Mouse (Mus musculus): ENCODE results near the gene Phkg2. TPM values are rescaled to one million over a fixed set of nuclear protein-coding genes. Genes with fewer than 3 reads are reported as not detected.
A peak's percentile ranks its signal among the peaks of the same experiment; 100 is the strongest.

Gene Phkg2
- polyA plus RNA-seq, 1 experiment from 2014 or later = 69.6 TPM

DNA sequence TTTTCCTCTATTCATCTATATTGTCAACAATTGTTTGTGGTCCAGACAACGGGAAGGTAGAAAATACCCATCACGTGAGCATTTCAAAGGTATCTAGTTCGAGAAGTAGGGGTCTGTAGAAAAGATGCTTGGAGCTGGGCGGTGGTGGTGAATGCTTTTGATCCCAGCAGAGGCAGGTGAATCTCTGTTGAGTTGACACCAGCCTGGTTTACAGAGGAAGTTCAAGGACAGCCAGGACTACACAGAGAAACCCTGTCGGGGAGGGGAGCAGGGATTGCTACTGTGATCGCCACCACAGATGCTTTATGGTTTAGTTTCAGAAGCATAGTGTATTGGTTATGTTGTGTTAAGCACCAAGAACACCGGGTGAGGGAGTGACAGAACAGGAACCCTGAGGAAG, 975 bp downstream of the Phkg2 start:
- WGBS = 23% methylated on average over 7 of the region's 7 CpGs
- H3K9me3 ChIP-seq (ENCODE audit: control insufficient read depth, low read length) = no peaks in the 10 kb centered on the region
- H3K27ac ChIP-seq (ENCODE audit: low read depth, low read length) = no peak overlapping the region
- H3K4me1 ChIP-seq (ENCODE audit: control insufficient read depth, insufficient read depth, low read length) = peaks cover 17% of the 10 kb centered on the region
- peaks cover 5% of the 10 kb centered on the region; the same call in 1 of the 2 replicates for H3K36me3 ChIP-seq (ENCODE audit: control insufficient read depth, insufficient read depth, low read length)
- peak overlapping the region; percentile 63 for H3K4me3 ChIP-seq (ENCODE audit: low read depth, low read length)
- peak overlapping the region; percentile 87 for H3K4me2 ChIP-seq (ENCODE audit: low read depth, low read length)
- ATAC-seq (ENCODE audit: low read depth) = no peak
- H3K27me3 ChIP-seq (ENCODE audit: control insufficient read depth, insufficient read depth, low read length) = no peaks in the 10 kb centered on the region
- H3K9ac ChIP-seq (replicated peaks; ENCODE audit: low read depth, low read length) = peak overlapping the region; percentile 61; the same call in 1 of the 2 replicates

DNA sequence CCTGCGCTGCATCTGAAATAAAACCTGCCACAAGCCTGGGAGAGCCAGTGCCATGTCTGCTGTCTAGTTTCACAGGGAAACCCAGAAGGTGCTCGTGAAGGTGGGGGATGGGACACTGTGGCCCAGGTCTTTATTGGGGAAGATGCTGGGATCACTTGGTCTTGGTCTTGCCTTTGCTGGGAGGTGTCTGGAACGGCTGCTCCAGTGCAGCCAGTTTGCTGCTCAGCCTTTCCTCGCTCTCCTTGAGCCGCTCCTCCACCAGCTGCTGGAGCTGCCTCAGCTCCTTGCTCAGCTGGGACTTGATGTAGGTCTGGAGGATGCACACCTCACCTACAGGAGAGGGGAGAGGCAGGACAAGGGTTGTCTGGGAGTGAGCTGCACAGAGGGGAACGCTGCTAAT, 10.1 kb downstream of the Phkg2 start:
- peaks cover 8% of the 10 kb centered on the region for H3K4me1 ChIP-seq (ENCODE audit: control insufficient read depth, insufficient read depth, low read length)
- H3K9ac ChIP-seq (replicated peaks; ENCODE audit: low read depth, low read length) = no peak overlapping the region
- ATAC-seq (ENCODE audit: low read depth) = no peak
- H3K4me3 ChIP-seq (ENCODE audit: low read depth, low read length) = no peak overlapping the region
- H3K4me2 ChIP-seq (ENCODE audit: low read depth, low read length) = no peak overlapping the region
- H3K27ac ChIP-seq (ENCODE audit: low read depth, low read length) = no peak overlapping the region
- no peaks in the 10 kb centered on the region for H3K9me3 ChIP-seq (ENCODE audit: control insufficient read depth, low read length)
- peaks cover 28% of the 10 kb centered on the region for H3K36me3 ChIP-seq (ENCODE audit: control insufficient read depth, insufficient read depth, low read length)
- no peaks in the 10 kb centered on the region for H3K27me3 ChIP-seq (ENCODE audit: control insufficient read depth, insufficient read depth, low read length)
- 95% methylated on average over 6 of the region's 6 CpGs for WGBS

DNA sequence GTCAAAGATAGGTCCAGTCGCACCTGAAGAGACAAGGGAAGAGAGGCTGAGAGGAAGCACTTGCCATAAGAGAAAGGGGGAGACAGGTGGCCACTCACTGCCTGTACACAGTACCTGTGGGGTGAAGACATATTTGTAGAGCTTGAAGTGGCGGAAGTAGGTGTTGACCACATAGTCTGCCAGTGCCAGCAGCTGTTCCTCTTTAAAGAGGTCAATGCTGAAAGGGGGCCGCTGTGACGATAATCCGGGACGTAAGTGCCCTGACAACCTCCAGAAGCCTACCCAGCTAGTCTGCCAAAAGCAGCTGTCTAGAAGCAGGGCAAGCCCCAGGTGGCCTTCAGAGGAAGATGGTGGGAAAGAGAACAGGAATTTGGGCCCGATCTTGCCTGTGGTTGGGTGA, 11.9 kb downstream of the Phkg2 start:
- ATAC-seq (ENCODE audit: low read depth) = no peak
- peaks cover 15% of the 10 kb centered on the region for H3K4me1 ChIP-seq (ENCODE audit: control insufficient read depth, insufficient read depth, low read length)
- no peak overlapping the region for H3K9ac ChIP-seq (replicated peaks; ENCODE audit: low read depth, low read length)
- 84% methylated on average over 7 of the region's 7 CpGs for WGBS
- no peaks in the 10 kb centered on the region for H3K9me3 ChIP-seq (ENCODE audit: control insufficient read depth, low read length)
- no peak overlapping the region for H3K27ac ChIP-seq (ENCODE audit: low read depth, low read length)
- no peaks in the 10 kb centered on the region for H3K27me3 ChIP-seq (ENCODE audit: control insufficient read depth, insufficient read depth, low read length)
- no peak overlapping the region for H3K4me2 ChIP-seq (ENCODE audit: low read depth, low read length)
- H3K4me3 ChIP-seq (ENCODE audit: low read depth, low read length) = no peak overlapping the region
- H3K36me3 ChIP-seq (ENCODE audit: control insufficient read depth, insufficient read depth, low read length) = peaks cover 28% of the 10 kb centered on the region

DNA sequence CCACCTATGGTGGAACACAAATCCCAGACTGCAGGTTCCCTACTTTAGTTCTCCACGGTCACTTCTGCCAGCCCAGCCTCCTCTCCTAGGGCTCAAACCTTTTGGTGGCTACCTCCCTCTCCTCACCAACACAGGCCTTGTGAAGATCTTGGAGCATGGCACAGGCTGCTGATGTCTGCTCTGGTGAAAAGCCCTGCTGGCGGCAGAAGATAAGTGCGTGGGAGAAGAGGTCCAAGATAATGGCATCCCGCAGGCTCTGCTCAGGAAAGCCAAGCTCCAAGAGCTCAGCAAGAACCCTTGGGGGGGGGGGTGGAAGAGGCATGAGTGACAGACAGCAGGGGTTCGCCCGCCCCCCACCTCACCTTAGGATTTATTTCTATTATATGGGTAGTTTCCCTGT, 13.0 kb downstream of the Phkg2 start:
- ATAC-seq (ENCODE audit: low read depth) = no peak
- H3K27ac ChIP-seq (ENCODE audit: low read depth, low read length) = no peak overlapping the region
- H3K4me1 ChIP-seq (ENCODE audit: control insufficient read depth, insufficient read depth, low read length) = peaks cover 15% of the 10 kb centered on the region
- no peak overlapping the region for H3K4me3 ChIP-seq (ENCODE audit: low read depth, low read length)
- no peak overlapping the region for H3K9ac ChIP-seq (replicated peaks; ENCODE audit: low read depth, low read length)
- peaks cover 28% of the 10 kb centered on the region for H3K36me3 ChIP-seq (ENCODE audit: control insufficient read depth, insufficient read depth, low read length)
- H3K27me3 ChIP-seq (ENCODE audit: control insufficient read depth, insufficient read depth, low read length) = no peaks in the 10 kb centered on the region
- no peaks in the 10 kb centered on the region for H3K9me3 ChIP-seq (ENCODE audit: control insufficient read depth, low read length)
- over 99% methylated on average over 6 of the region's 6 CpGs for WGBS
- H3K4me2 ChIP-seq (ENCODE audit: low read depth, low read length) = no peak overlapping the region

DNA sequence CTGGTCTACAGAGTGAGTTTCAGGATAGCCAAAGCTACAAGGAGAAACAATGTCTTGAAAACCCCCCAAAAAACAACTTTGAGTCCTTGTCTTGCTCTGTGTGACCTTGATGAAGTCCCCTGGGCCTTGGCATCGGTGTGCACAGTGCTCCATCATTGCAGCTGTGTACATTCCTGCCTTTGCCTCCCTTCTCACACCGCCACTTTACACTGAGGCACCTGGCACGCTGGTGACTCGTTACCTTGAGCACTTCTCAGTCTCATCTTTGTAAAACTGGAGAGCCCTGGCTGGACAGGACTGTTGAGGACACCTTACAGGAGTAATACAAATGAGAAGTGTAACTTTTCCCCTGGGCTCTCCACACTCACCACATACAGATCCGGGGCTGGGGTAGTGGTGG, 14.1 kb downstream of the Phkg2 start:
- Histone ChIP-seq H3K4me2 (ENCODE audit: low read depth, low read length) (peak overlapping the region; percentile 52), H3K9me3 (ENCODE audit: control insufficient read depth, low read length) (no peaks in the 10 kb centered on the region), H3K4me1 (ENCODE audit: control insufficient read depth, insufficient read depth, low read length) (peaks cover 15% of the 10 kb centered on the region), H3K27ac (ENCODE audit: low read depth, low read length) (no peak overlapping the region), H3K27me3 (ENCODE audit: control insufficient read depth, insufficient read depth, low read length) (no peaks in the 10 kb centered on the region), H3K4me3 (ENCODE audit: low read depth, low read length) (no peak overlapping the region; the same call in 1 of the 2 replicates), H3K9ac (replicated peaks; ENCODE audit: low read depth, low read length) (no peak overlapping the region), H3K36me3 (ENCODE audit: control insufficient read depth, insufficient read depth, low read length) (peaks cover 33% of the 10 kb centered on the region)
- WGBS = 71% methylated on average over 5 of the region's 5 CpGs
- ATAC-seq (ENCODE audit: low read depth) = no peak

DNA sequence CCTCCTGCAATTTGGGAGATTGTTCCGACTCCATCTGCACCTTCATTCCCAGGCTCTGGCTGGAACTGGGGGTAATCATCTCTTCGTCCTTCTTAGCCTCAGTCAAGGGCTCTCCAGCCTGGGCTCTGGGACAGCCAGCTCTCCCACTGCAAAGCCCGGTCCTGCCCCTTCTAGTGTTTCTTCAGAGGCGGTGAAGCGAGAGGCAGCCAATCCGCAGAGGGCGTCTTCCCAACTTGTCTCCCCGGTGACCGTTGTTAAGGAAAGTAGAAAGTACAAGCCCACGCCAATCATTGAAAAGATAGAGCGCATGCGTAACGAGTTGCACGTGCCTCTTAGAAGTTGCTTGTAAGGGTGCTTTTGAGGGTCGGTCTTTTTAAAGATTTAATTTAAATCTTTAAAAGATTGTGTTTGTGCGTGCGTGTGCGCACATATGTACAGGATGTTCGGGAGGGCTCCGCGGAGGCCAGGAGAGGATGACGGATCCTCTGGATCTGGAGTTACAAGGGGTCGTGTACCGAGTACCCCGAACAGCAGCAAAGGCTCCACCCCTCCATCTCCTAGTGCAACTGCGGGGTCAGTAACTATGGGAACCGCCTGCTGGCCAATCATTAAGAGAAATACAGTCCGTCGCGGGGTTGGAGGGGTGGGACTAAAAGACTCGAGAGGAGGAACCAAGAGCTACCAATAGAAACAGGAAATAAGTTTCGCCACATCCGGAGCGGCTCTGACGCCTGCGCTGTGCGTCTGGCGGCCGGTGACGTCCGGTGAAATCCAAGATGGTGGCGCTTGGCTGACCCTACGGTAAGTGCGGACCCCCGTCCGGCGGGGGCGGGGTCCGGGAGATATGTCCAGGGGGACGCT, 15.1 kb downstream of the Phkg2 start, which contains the start of the genes Ccdc189 and Rnf40:
Gene Ccdc189 (minus strand): TSS at position 585 of the 861 bp plus-strand sequence.
Gene Rnf40 (plus strand): TSS at position 757 of the 861 bp plus-strand sequence.
- Histone ChIP-seq H3K4me1 (ENCODE audit: control insufficient read depth, insufficient read depth, low read length) (peaks cover 15% of the 10 kb centered on the region), H3K4me2 (ENCODE audit: low read depth, low read length) (peak within 1 kb of the TSS; percentile 87), H3K36me3 (ENCODE audit: control insufficient read depth, insufficient read depth, low read length) (peaks cover 32% of the 10 kb centered on the region), H3K27ac (ENCODE audit: low read depth, low read length) (peak within 1 kb of the TSS; percentile 36), H3K27me3 (ENCODE audit: control insufficient read depth, insufficient read depth, low read length) (no peaks in the 10 kb centered on the region), H3K4me3 (ENCODE audit: low read depth, low read length) (peak within 1 kb of the TSS; percentile 89), H3K9me3 (ENCODE audit: control insufficient read depth, low read length) (no peaks in the 10 kb centered on the region), H3K9ac (replicated peaks; ENCODE audit: low read depth, low read length) (peak within 1 kb of the TSS; percentile 67)
- ATAC-seq (ENCODE audit: low read depth) = peak; percentile 97
- WGBS = under 1% methylated on average over 50 of the region's 50 CpGs

DNA sequence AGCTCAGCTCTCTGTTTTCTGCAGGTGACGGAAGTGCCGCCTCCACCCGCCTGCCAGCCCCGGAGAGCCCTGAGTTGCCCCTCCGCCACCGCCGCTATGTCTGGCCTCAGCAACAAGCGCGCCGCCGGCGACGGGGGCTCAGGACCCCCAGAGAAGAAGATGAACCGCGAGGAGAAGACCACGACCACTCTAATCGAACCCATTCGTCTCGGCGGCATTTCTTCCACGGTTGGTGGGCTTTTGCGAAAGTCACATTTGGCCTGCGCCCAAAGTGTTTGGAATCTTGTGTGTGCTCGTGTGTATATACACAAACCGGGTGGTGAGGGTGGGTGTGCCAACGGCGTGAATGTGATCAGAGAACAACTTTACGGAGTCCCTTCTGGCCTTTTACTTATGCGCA, 15.8 kb downstream of the Phkg2 start:
- Histone ChIP-seq H3K4me1 (ENCODE audit: control insufficient read depth, insufficient read depth, low read length) (peaks cover 15% of the 10 kb centered on the region), H3K9ac (replicated peaks; ENCODE audit: low read depth, low read length) (peak overlapping the region; percentile 67), H3K4me3 (ENCODE audit: low read depth, low read length) (peak overlapping the region; percentile 89), H3K27me3 (ENCODE audit: control insufficient read depth, insufficient read depth, low read length) (no peaks in the 10 kb centered on the region), H3K36me3 (ENCODE audit: control insufficient read depth, insufficient read depth, low read length) (peaks cover 32% of the 10 kb centered on the region), H3K4me2 (ENCODE audit: low read depth, low read length) (peak overlapping the region; percentile 87), H3K9me3 (ENCODE audit: control insufficient read depth, low read length) (no peaks in the 10 kb centered on the region), H3K27ac (ENCODE audit: low read depth, low read length) (peak overlapping the region; percentile 36; the same call in 1 of the 2 replicates)
- WGBS = 6% methylated on average over 29 of the region's 29 CpGs
- ATAC-seq (ENCODE audit: low read depth) = no peak

DNA sequence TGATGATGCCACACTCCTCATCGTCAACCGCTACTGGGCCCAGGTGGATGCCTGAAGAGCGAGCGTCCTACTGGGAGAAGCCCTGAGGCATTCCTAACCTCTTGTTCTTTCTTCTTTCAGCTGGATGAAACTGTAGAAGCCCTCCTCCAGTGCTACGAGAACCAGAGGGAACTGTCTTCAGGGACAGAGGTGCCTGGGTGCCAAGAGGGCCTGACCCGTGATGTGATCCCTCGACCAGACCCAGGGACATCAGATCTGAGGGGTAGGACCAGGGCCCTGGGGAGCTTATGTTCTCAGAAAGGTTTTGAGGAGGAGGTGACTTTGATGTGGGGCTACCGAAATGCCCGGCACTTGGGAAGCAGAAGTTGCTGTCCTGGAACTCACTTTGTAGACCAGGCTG, 16.5 kb downstream of the Phkg2 start:
- H3K27me3 ChIP-seq (ENCODE audit: control insufficient read depth, insufficient read depth, low read length) = no peaks in the 10 kb centered on the region
- no peak overlapping the region for H3K9ac ChIP-seq (replicated peaks; ENCODE audit: low read depth, low read length)
- H3K4me3 ChIP-seq (ENCODE audit: low read depth, low read length) = no peak overlapping the region
- no peaks in the 10 kb centered on the region for H3K9me3 ChIP-seq (ENCODE audit: control insufficient read depth, low read length)
- no peak for ATAC-seq (ENCODE audit: low read depth)
- 93% methylated on average over 9 of the region's 9 CpGs for WGBS
- no peak overlapping the region for H3K27ac ChIP-seq (ENCODE audit: low read depth, low read length)
- peak overlapping the region; percentile 87 for H3K4me2 ChIP-seq (ENCODE audit: low read depth, low read length)
- peaks cover 15% of the 10 kb centered on the region for H3K4me1 ChIP-seq (ENCODE audit: control insufficient read depth, insufficient read depth, low read length)
- H3K36me3 ChIP-seq (ENCODE audit: control insufficient read depth, insufficient read depth, low read length) = peaks cover 39% of the 10 kb centered on the region

DNA sequence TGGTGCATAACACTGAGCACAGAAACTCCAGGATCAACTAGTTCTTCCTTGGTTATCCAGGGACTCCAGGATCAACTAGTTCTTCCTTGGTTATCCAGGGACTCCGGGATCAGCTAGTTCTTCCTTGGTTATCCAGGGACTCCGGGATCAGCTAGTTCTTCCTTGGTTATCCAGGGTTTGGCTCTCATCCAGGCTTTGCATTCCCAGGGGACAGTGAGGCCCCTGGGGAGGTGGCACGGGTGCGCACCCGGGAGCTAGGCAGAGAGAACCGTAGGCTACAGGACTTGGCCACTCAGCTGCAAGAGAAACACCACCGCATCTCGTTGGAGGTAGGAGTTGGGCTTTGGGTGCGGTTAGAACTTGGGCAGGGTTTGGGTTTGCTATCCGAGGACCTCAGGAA, 18.0 kb downstream of the Phkg2 start:
- peaks cover 15% of the 10 kb centered on the region for H3K4me1 ChIP-seq (ENCODE audit: control insufficient read depth, insufficient read depth, low read length)
- H3K36me3 ChIP-seq (ENCODE audit: control insufficient read depth, insufficient read depth, low read length) = peaks cover 51% of the 10 kb centered on the region
- no peak overlapping the region for H3K4me2 ChIP-seq (ENCODE audit: low read depth, low read length)
- H3K27ac ChIP-seq (ENCODE audit: low read depth, low read length) = no peak overlapping the region
- ATAC-seq (ENCODE audit: low read depth) = no peak
- H3K9me3 ChIP-seq (ENCODE audit: control insufficient read depth, low read length) = no peaks in the 10 kb centered on the region
- H3K9ac ChIP-seq (replicated peaks; ENCODE audit: low read depth, low read length) = no peak overlapping the region
- H3K4me3 ChIP-seq (ENCODE audit: low read depth, low read length) = no peak overlapping the region
- WGBS = 90% methylated on average over 10 of the region's 10 CpGs
- H3K27me3 ChIP-seq (ENCODE audit: control insufficient read depth, insufficient read depth, low read length) = no peaks in the 10 kb centered on the region

All from neural tube, embryonic 14.5 days (tissue).